Mouse (Mus musculus) CH12.LX (cell line): ENCODE measurements around the gene Pnpla3. TPM values are rescaled to one million over a fixed set of nuclear protein-coding genes. Genes with fewer than 3 reads are reported as not detected.

Experiments
- DNase-seq: peaks from one replicate; pipeline ENCODE4 v3.0.0-alpha.2; 2013; ENCODE audit errors: extremely low read depth
- H3K27ac ChIP-seq: 2 replicates; pipeline ENCODE4 v1.5.1; 2012; ENCODE audit warnings: low read depth, mild to moderate bottlenecking, control low read depth, moderate library complexity; ENCODE audit not compliant: insufficient read depth
- H3K27me3 ChIP-seq: replicated peaks from 2 replicates; pipeline ENCODE3; 2012; ENCODE audit warnings: inconsistent platforms
- H3K36me3 ChIP-seq, 2 experiments: replicated peaks in 1 of 2; 2 replicates each; pipeline versions ENCODE3 to v1.6.1; 2012; ENCODE audit warnings: inconsistent platforms in 1 of 2, low read length in 1 of 2, mild to moderate bottlenecking in 1 of 2, mixed read lengths in 1 of 2, moderate library complexity in 1 of 2; ENCODE audit not compliant: control insufficient read depth in 1 of 2, insufficient read depth in 1 of 2
- H3K4me1 ChIP-seq, 2 experiments: 2 replicates each; pipeline ENCODE4 v1.6.1; 2012; ENCODE audit warnings: inconsistent platforms in 1 of 2, moderate library complexity in 1 of 2; ENCODE audit not compliant: insufficient read depth in 2 of 2, control insufficient read depth in 1 of 2
- H3K4me2 ChIP-seq: 2 replicates; pipeline ENCODE4 v1.6.1; 2012; ENCODE audit warnings: low read depth, mild to moderate bottlenecking, control low read depth; ENCODE audit not compliant: poor library complexity, insufficient read depth, severe bottlenecking
- H3K4me3 ChIP-seq, 3 experiments: fragments of 150-350 bp in 1 of 3; sonication (generic) in 1 of 3; replicated peaks in 1 of 3; 2 replicates each; pipeline versions ENCODE3 to v1.5.1; 2011 to 2012; ENCODE audit warnings: low read depth in 2 of 3, low read length in 2 of 3, mild to moderate bottlenecking in 2 of 3, moderate library complexity in 2 of 3, control low read depth in 1 of 3, improper control_type of control experiment in 1 of 3, inconsistent platforms in 1 of 3, mixed read lengths in 1 of 3; ENCODE audit not compliant: poor library complexity in 1 of 3
- H3K79me2 ChIP-seq: replicated peaks from 2 replicates; pipeline ENCODE4 v1.6.1; 2012; ENCODE audit warnings: mild to moderate bottlenecking, moderate library complexity; ENCODE audit not compliant: control insufficient read depth, poor library complexity, insufficient read depth, severe bottlenecking; ENCODE audit errors: extremely low read depth
- H3K9ac ChIP-seq: 2 replicates; pipeline ENCODE4 v1.6.1; 2012; ENCODE audit warnings: low read depth, mild to moderate bottlenecking, control low read depth, moderate library complexity; ENCODE audit not compliant: insufficient read depth
- H3K9me3 ChIP-seq: replicated peaks from 2 replicates; pipeline ENCODE3; 2012; ENCODE audit warnings: low read length, inconsistent platforms, mixed read lengths
- BHLHE40 ChIP-seq: IDR thresholded peaks from 2 replicates; pipeline ENCODE4 v1.6.1; 2011; ENCODE audit warnings: mild to moderate bottlenecking, low read depth, low read length, improper control_type of control experiment
- CHD2 ChIP-seq: IDR thresholded peaks from 2 replicates; pipeline ENCODE4 v1.6.1; 2011; ENCODE audit warnings: low read length, improper control_type of control experiment
- E2F4 ChIP-seq: IDR thresholded peaks from 2 replicates; pipeline ENCODE4 v1.6.1; 2011; ENCODE audit warnings: low read depth, low read length, improper control_type of control experiment; ENCODE audit not compliant: insufficient replicate concordance
- ELF1 ChIP-seq: IDR thresholded peaks from 2 replicates; pipeline ENCODE4 v1.6.1; 2014; ENCODE audit warnings: low read depth, mild to moderate bottlenecking, inconsistent platforms, low read length, improper control_type of control experiment
- ETS1 ChIP-seq: conservative IDR thresholded peaks from 2 replicates; pipeline ENCODE4 v1.6.1; 2012; ENCODE audit warnings: low read depth, mild to moderate bottlenecking, inconsistent platforms, low read length, improper control_type of control experiment, moderate library complexity
- GABPA ChIP-seq: IDR thresholded peaks from 2 replicates; pipeline ENCODE4 v1.6.1; 2012; ENCODE audit warnings: low read depth, low read length, improper control_type of control experiment, inconsistent platforms; ENCODE audit not compliant: insufficient replicate concordance
- JUND ChIP-seq: conservative IDR thresholded peaks from 2 replicates; pipeline ENCODE4 v1.6.1; 2011; ENCODE audit warnings: low read depth, low read length, improper control_type of control experiment
- MAFK ChIP-seq: IDR thresholded peaks from 2 replicates; pipeline ENCODE4 v1.6.1; 2011; ENCODE audit warnings: low read length, improper control_type of control experiment; ENCODE audit not compliant: insufficient replicate concordance
- MAX ChIP-seq: IDR thresholded peaks from 2 replicates; pipeline ENCODE4 v1.6.1; 2011; ENCODE audit warnings: low read length, improper control_type of control experiment
- MAZ ChIP-seq: IDR thresholded peaks from 2 replicates; pipeline ENCODE4 v1.6.1; 2012; ENCODE audit warnings: low read depth, mild to moderate bottlenecking, inconsistent platforms, low read length, improper control_type of control experiment, moderate library complexity
- MEF2A ChIP-seq: IDR thresholded peaks from 2 replicates; pipeline ENCODE4 v1.6.1; 2014; ENCODE audit warnings: low read depth, mild to moderate bottlenecking, inconsistent platforms, low read length, improper control_type of control experiment, borderline replicate concordance
- MYC ChIP-seq: IDR thresholded peaks from 2 replicates; pipeline ENCODE4 v1.6.1; 2011; ENCODE audit warnings: low read depth, mild to moderate bottlenecking, improper control_type of control experiment, low read length
- NRF1 ChIP-seq: IDR thresholded peaks from 2 replicates; pipeline ENCODE4 v1.6.1; 2014; ENCODE audit warnings: low read depth, mild to moderate bottlenecking, inconsistent platforms, low read length, improper control_type of control experiment, moderate library complexity
- PAX5 ChIP-seq: IDR thresholded peaks from 2 replicates; pipeline ENCODE4 v1.6.1; 2012; ENCODE audit warnings: low read length, inconsistent platforms, mixed read lengths
- POLR2A ChIP-seq: IDR thresholded peaks from 2 replicates; pipeline ENCODE4 v1.6.1; 2011; ENCODE audit warnings: low read depth, mild to moderate bottlenecking, improper control_type of control experiment, low read length
- RAD21 ChIP-seq: IDR thresholded peaks from 2 replicates; pipeline ENCODE4 v1.6.1; 2011; ENCODE audit warnings: low read depth, mild to moderate bottlenecking, low read length, improper control_type of control experiment, moderate library complexity
- SIN3A ChIP-seq: IDR thresholded peaks from 2 replicates; pipeline ENCODE4 v1.6.1; 2012; ENCODE audit warnings: low read length, improper control_type of control experiment, inconsistent platforms
- TBP ChIP-seq: conservative IDR thresholded peaks from 2 replicates; pipeline ENCODE4 v1.6.1; 2011; ENCODE audit warnings: low read depth, low read length, improper control_type of control experiment
- TCF12 ChIP-seq: IDR thresholded peaks from 2 replicates; pipeline ENCODE4 v1.6.1; 2014; ENCODE audit warnings: low read depth, mild to moderate bottlenecking, inconsistent platforms, low read length, improper control_type of control experiment
- UBTF ChIP-seq: IDR thresholded peaks from 2 replicates; pipeline ENCODE4 v1.6.1; 2012; ENCODE audit warnings: low read depth, mild to moderate bottlenecking, inconsistent platforms, low read length, improper control_type of control experiment, moderate library complexity
- USF2 ChIP-seq: conservative IDR thresholded peaks from 2 replicates; pipeline ENCODE4 v1.6.1; 2011; ENCODE audit warnings: low read depth, low read length, improper control_type of control experiment
- ZC3H11A ChIP-seq: IDR thresholded peaks from 2 replicates; pipeline ENCODE4 v1.6.1; 2012; ENCODE audit warnings: low read depth, mild to moderate bottlenecking, inconsistent platforms, low read length, improper control_type of control experiment
- ZKSCAN1 ChIP-seq: IDR thresholded peaks from 2 replicates; pipeline ENCODE4 v1.6.1; 2012; ENCODE audit warnings: low read depth, inconsistent platforms, low read length, improper control_type of control experiment, borderline replicate concordance
- ZMIZ1 ChIP-seq: IDR thresholded peaks from 2 replicates; pipeline ENCODE4 v1.6.1; 2012; ENCODE audit warnings: low read depth, mild to moderate bottlenecking, inconsistent platforms, low read length, improper control_type of control experiment
- dilution Hi-C: fragments of 300-500 bp; cut with MboI; formaldehyde crosslinking; loops from 2 replicates; pipeline ENCODE4 v1.14.3; 2020; ENCODE audit warnings: low sequenced_read_pairs; ENCODE audit not compliant: extremely low pct_unique_long_range_greater_than_20kb, extremely low pct_ligation_motif_present
- in situ Hi-C: fragments of 300-500 bp; cut with MboI; formaldehyde crosslinking; loops from 3 replicates; pipeline ENCODE4 v1.14.3; 2019; ENCODE audit warnings: low sequenced_read_pairs, low pct_ligation_motif_present, low pct_unique_long_range_greater_than_20kb, mixed read lengths
- polyA plus RNA-seq: library from polyadenylated mRNA; unstranded; fragments of >175 nt; gene quantifications from 2 replicates; pipeline ENCODE4 v1.2.1, GENCODE M21; 2012; ENCODE audit warnings: low read depth; ENCODE audit not compliant: insufficient read length
- total RNA-seq, 2 experiments: library from RNA; depleted of rRNA; stranded (reverse); fragments of 300-350 nt in 1 of 2; fragments of >200 nt in 1 of 2; gene quantifications; 2 replicates each; pipeline ENCODE4 v1.2.3; 2012 to 2014

Gene Pnpla3
- total and polyA plus RNA-seq, 3 experiments = 0.41 to 3.2 (median 2.2) TPM

DNA sequence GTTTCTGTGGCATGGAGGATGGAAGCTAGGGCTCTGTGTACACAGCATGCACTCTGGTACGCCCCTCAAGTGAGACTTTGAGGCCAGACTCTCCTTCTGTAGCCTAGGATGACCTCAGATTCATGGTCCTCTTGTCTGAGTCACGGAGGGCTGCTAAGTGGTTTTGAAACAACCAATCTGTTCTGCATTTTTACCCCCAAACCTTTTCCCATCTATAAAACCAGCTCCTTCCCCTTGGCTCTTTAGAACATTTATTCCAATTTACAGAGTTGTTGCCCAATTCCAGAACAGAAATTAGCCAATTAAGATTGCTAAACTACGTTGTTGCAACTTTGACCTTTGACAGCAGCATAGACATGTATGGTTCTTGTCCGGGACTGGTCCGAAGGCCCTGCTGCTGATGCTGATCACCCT is 28.0 kb upstream of the Pnpla3 start:
- Histone ChIP-seq H3K9ac (no peak overlapping the region), H3K4me3 (no peak overlapping the region), H3K4me1 (no peaks in the 10 kb centered on the region), H3K9me3 (peaks cover 6% of the 10 kb centered on the region), H3K4me2 (no peak overlapping the region), H3K27ac (no peak overlapping the region), H3K27me3 (peaks cover 76% of the 10 kb centered on the region), H3K79me2 (no peaks in the 10 kb centered on the region), H3K36me3 (no peaks in the 10 kb centered on the region)
- in situ Hi-C loops (no loop called here), dilution Hi-C loops (no loop called here)
- no peak for DNase-seq
- TF ChIP-seq MYC (no peak), CHD2 (no peak), ZC3H11A (no peak), ZKSCAN1 (no peak), NRF1 (no peak), USF2 (no peak), RAD21 (no peak), GABPA (no peak), PAX5 (no peak), ETS1 (no peak)

DNA sequence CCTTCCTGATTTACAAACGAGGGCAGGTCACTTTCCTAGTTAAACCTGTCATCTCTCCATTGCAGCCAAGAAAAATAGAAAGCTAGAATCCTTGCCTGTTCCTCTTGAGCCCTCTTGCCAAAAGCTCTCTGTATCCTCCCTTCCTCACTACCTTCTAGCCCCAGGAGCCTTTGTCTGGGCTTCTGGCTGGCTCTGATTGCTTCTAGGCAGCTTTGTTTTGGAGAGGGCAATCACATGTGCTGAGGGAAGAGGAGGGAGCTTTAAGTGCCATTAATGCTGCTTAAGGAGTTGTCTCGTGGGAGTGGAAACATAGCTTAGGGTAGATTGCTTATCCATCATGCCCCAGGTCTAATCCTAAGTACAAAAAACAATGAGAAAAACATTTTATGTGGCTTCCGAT is 27.5 kb upstream of the Pnpla3 start:
- Histone ChIP-seq H3K27ac (no peak overlapping the region), H3K79me2 (no peaks in the 10 kb centered on the region), H3K9me3 (peaks cover 6% of the 10 kb centered on the region), H3K9ac (no peak overlapping the region), H3K4me3 (no peak overlapping the region), H3K36me3 (no peaks in the 10 kb centered on the region)
- dilution Hi-C loops = no loop called here
- no peak for TF ChIP-seq ZMIZ1
- no peak for TF ChIP-seq USF2
- TF ChIP-seq UBTF = no peak
- TF ChIP-seq POLR2A = no peak
- TF ChIP-seq BHLHE40 = no peak
- TF ChIP-seq TCF12 = no peak
- no peak for TF ChIP-seq TBP
- TF ChIP-seq NRF1 = no peak
- TF ChIP-seq ELF1 = no peak
- TF ChIP-seq GABPA = no peak
- TF ChIP-seq ZC3H11A = no peak
- no peak for TF ChIP-seq MAX
- no peak for TF ChIP-seq MAFK
- TF ChIP-seq SIN3A = no peak
- no peak for TF ChIP-seq MAZ
- no peak for TF ChIP-seq JUND
- no peak for TF ChIP-seq ZKSCAN1
- TF ChIP-seq E2F4 = no peak
- no peak for TF ChIP-seq MEF2A
- TF ChIP-seq, all 38 proteins: peak for 0
- in situ Hi-C loops = no loop called here
- no peaks in the 10 kb centered on the region for H3K4me1 ChIP-seq
- H3K27me3 ChIP-seq = peaks cover 75% of the 10 kb centered on the region
- no peak overlapping the region for H3K4me2 ChIP-seq
- no peak for DNase-seq
